Mouse (Mus musculus): Measurements from ENCODE around the gene Slamf9.

GRCm38 (mm10) chr1:172441935-172442445, 33.2 kb upstream of the Slamf9 start:
- TF ChIP-seq E2F4 (IDR thresholded peaks at IDR 0.05; ENCODE audit: borderline replicate concordance, low read depth, low read length): no peak
- TF ChIP-seq HCFC1 (IDR thresholded peaks at IDR 0.05; ENCODE audit: low read depth, low read length): no peak
- no peak for TF ChIP-seq MAZ (IDR thresholded peaks at IDR 0.05; ENCODE audit: low read depth, low read length)
- TF ChIP-seq POLR2A (IDR thresholded peaks at IDR 0.05; ENCODE audit: control insufficient read depth in 1 of 2, insufficient read depth in 1 of 2, low read depth in 1 of 2, low read length in 2 of 2, poor library complexity in 1 of 2): no peak

Measured in MEL (cell line).